Mouse (Mus musculus): ENCODE results near the gene Hmgb1. TPM values are rescaled to one million over a fixed set of nuclear protein-coding genes. Genes with fewer than 3 reads are reported as not detected.

Hmgb1 gene
- polyA plus RNA-seq, 1 experiment, result 15.2 TPM

- TF ChIP-seq POLR2A (IDR thresholded peaks at IDR 0.05; ENCODE audit: control insufficient read depth, low read depth, low read length) (no peak), CTCF (IDR thresholded peaks at IDR 0.05; ENCODE audit: control insufficient read depth, insufficient read depth, insufficient replicate concordance, low read depth, low read length) (no peak)
- Histone ChIP-seq H3K36me3 (ENCODE audit: control insufficient read depth, insufficient read depth, low read length) (no peaks in the 10 kb centered on the region), H3K27me3 (ENCODE audit: control insufficient read depth, insufficient read depth, low read length) (no peaks in the 10 kb centered on the region), H3K4me3 (ENCODE audit: control insufficient read depth, low read depth, low read length) (no peak overlapping the region), H3K27ac (ENCODE audit: control insufficient read depth, insufficient read depth, low read depth, low read length) (no peak overlapping the region), H3K4me1 (ENCODE audit: control insufficient read depth, insufficient read depth, low read length) (no peaks in the 10 kb centered on the region; the same call in 1 of the 2 replicates)
Measured at GRCm38 (mm10) chr5:149092926-149093325, 91.4 kb downstream of the Hmgb1 start.

DNA sequence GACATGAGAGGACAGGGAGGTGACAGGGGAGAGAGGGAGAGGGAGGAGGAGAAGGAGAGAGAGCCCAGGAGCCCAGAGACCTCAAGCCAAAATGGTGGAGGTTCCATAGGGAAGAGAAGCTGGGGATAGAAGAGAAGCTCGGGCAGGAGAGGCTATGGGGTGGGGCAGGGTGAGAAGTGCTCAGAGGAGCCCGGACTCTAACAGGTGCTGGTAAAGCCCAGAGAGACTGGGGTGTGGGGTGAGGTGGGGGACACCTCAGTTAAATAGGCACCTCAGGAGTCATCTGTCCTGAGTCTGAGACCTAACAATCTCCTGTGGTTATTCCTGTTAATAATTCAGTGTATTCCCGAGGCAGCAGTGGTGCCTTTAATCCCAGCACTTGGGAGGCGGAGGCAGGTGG, 91.8 kb downstream of the Hmgb1 start:
- H3K36me3 ChIP-seq (ENCODE audit: control insufficient read depth, insufficient read depth, low read length), result no peaks in the 10 kb centered on the region
- no peaks in the 10 kb centered on the region for H3K27me3 ChIP-seq (ENCODE audit: control insufficient read depth, insufficient read depth, low read length)
- no peaks in the 10 kb centered on the region; the same call in 1 of the 2 replicates for H3K4me1 ChIP-seq (ENCODE audit: control insufficient read depth, insufficient read depth, low read length)
- no peak for TF ChIP-seq CTCF (IDR thresholded peaks at IDR 0.05; ENCODE audit: control insufficient read depth, insufficient read depth, insufficient replicate concordance, low read depth, low read length)
- TF ChIP-seq POLR2A (IDR thresholded peaks at IDR 0.05; ENCODE audit: control insufficient read depth, low read depth, low read length), result no peak
- no peak overlapping the region for H3K4me3 ChIP-seq (ENCODE audit: control insufficient read depth, low read depth, low read length)
- no peak overlapping the region for H3K27ac ChIP-seq (ENCODE audit: control insufficient read depth, insufficient read depth, low read depth, low read length)

- no peak for TF ChIP-seq POLR2A (IDR thresholded peaks at IDR 0.05; ENCODE audit: control insufficient read depth, low read depth, low read length)
- no peak for TF ChIP-seq CTCF (IDR thresholded peaks at IDR 0.05; ENCODE audit: control insufficient read depth, insufficient read depth, insufficient replicate concordance, low read depth, low read length)
- H3K36me3 ChIP-seq (ENCODE audit: control insufficient read depth, insufficient read depth, low read length), result no peaks in the 10 kb centered on the region
- no peaks in the 10 kb centered on the region; the same call in 1 of the 2 replicates for H3K4me1 ChIP-seq (ENCODE audit: control insufficient read depth, insufficient read depth, low read length)
- no peak overlapping the region for H3K27ac ChIP-seq (ENCODE audit: control insufficient read depth, insufficient read depth, low read depth, low read length)
- H3K27me3 ChIP-seq (ENCODE audit: control insufficient read depth, insufficient read depth, low read length), result no peaks in the 10 kb centered on the region
- H3K4me3 ChIP-seq (ENCODE audit: control insufficient read depth, low read depth, low read length), result no peak overlapping the region
Measured at GRCm38 (mm10) chr5:149091256-149091655, 93.0 kb downstream of the Hmgb1 start.

DNA sequence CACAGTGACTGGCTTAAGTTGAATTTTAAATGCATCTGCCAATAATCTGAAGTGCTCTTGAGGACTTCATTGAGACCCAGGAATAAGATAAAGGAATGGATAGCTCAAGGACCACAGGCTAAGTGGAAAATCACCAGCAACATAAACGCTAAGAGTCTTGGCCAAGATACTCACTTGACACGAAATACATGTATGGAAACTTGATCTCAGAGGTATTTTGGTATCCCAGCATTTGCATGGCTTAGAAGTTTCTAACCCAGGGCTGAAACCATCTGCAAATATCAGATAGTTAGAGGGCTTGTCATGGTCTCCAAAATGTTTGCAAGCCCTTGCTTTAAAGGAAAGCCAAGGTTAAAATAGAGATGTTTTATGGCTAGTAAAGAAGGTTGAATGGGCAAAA, 94.4 kb downstream of the Hmgb1 start:
- H3K4me1 ChIP-seq (ENCODE audit: control insufficient read depth, insufficient read depth, low read length), result no peaks in the 10 kb centered on the region; the same call in 1 of the 2 replicates
- H3K36me3 ChIP-seq (ENCODE audit: control insufficient read depth, insufficient read depth, low read length), result no peaks in the 10 kb centered on the region
- TF ChIP-seq POLR2A (IDR thresholded peaks at IDR 0.05; ENCODE audit: control insufficient read depth, low read depth, low read length) (no peak), CTCF (IDR thresholded peaks at IDR 0.05; ENCODE audit: control insufficient read depth, insufficient read depth, insufficient replicate concordance, low read depth, low read length) (no peak)
- H3K27ac ChIP-seq (ENCODE audit: control insufficient read depth, insufficient read depth, low read depth, low read length), result no peak overlapping the region
- H3K4me3 ChIP-seq (ENCODE audit: control insufficient read depth, low read depth, low read length), result no peak overlapping the region
- H3K27me3 ChIP-seq (ENCODE audit: control insufficient read depth, insufficient read depth, low read length), result no peaks in the 10 kb centered on the region

- H3K27ac ChIP-seq (ENCODE audit: control insufficient read depth, insufficient read depth, low read depth, low read length), result no peak overlapping the region
- TF ChIP-seq CTCF (IDR thresholded peaks at IDR 0.05; ENCODE audit: control insufficient read depth, insufficient read depth, insufficient replicate concordance, low read depth, low read length) (no peak), POLR2A (IDR thresholded peaks at IDR 0.05; ENCODE audit: control insufficient read depth, low read depth, low read length) (no peak)
- no peaks in the 10 kb centered on the region for H3K27me3 ChIP-seq (ENCODE audit: control insufficient read depth, insufficient read depth, low read length)
- no peak overlapping the region for H3K4me3 ChIP-seq (ENCODE audit: control insufficient read depth, low read depth, low read length)
- H3K4me1 ChIP-seq (ENCODE audit: control insufficient read depth, insufficient read depth, low read length), result no peaks in the 10 kb centered on the region; the same call in 1 of the 2 replicates
- H3K36me3 ChIP-seq (ENCODE audit: control insufficient read depth, insufficient read depth, low read length), result no peaks in the 10 kb centered on the region
Measured at GRCm38 (mm10) chr5:149089456-149089855, 94.8 kb downstream of the Hmgb1 start.

- no peaks in the 10 kb centered on the region for H3K27me3 ChIP-seq (ENCODE audit: control insufficient read depth, insufficient read depth, low read length)
- H3K36me3 ChIP-seq (ENCODE audit: control insufficient read depth, insufficient read depth, low read length), result no peaks in the 10 kb centered on the region
- TF ChIP-seq CTCF (IDR thresholded peaks at IDR 0.05; ENCODE audit: control insufficient read depth, insufficient read depth, insufficient replicate concordance, low read depth, low read length) (no peak), POLR2A (IDR thresholded peaks at IDR 0.05; ENCODE audit: control insufficient read depth, low read depth, low read length) (no peak)
- H3K4me3 ChIP-seq (ENCODE audit: control insufficient read depth, low read depth, low read length), result no peak overlapping the region
- no peaks in the 10 kb centered on the region; the same call in 1 of the 2 replicates for H3K4me1 ChIP-seq (ENCODE audit: control insufficient read depth, insufficient read depth, low read length)
- no peak overlapping the region for H3K27ac ChIP-seq (ENCODE audit: control insufficient read depth, insufficient read depth, low read depth, low read length)
Measured at GRCm38 (mm10) chr5:149088891-149089290, 95.4 kb downstream of the Hmgb1 start.

DNA sequence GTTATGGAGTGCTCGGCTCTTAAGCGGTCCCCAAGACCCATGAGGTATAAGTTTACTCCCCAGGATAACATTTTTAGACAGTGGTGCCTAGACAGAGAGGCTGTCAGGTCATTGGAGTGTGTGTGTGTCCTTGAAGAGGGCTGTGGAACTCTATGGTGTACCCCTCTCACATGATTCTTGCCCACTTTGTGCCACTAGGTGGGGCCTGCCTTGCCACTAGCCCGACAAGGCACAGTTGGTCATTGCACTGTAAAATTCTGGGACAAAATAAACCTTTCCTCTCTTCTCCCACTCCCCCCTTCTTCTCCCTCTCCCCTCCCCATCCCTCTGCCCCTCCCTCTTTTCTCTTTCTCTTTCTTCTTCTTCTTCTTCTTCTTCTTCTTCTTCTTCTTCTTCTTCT, 96.1 kb downstream of the Hmgb1 start:
- H3K4me3 ChIP-seq (ENCODE audit: control insufficient read depth, low read depth, low read length), result no peak overlapping the region
- H3K27me3 ChIP-seq (ENCODE audit: control insufficient read depth, insufficient read depth, low read length), result no peaks in the 10 kb centered on the region
- no peaks in the 10 kb centered on the region; the same call in 1 of the 2 replicates for H3K4me1 ChIP-seq (ENCODE audit: control insufficient read depth, insufficient read depth, low read length)
- H3K36me3 ChIP-seq (ENCODE audit: control insufficient read depth, insufficient read depth, low read length), result no peaks in the 10 kb centered on the region
- TF ChIP-seq POLR2A (IDR thresholded peaks at IDR 0.05; ENCODE audit: control insufficient read depth, low read depth, low read length), result no peak
- no peak for TF ChIP-seq CTCF (IDR thresholded peaks at IDR 0.05; ENCODE audit: control insufficient read depth, insufficient read depth, insufficient replicate concordance, low read depth, low read length)
- H3K27ac ChIP-seq (ENCODE audit: control insufficient read depth, insufficient read depth, low read depth, low read length), result no peak overlapping the region
